Mouse (Mus musculus): ENCODE measurements around the gene Pqbp1.

GRCm38 (mm10) chrX:7878495-7878894 lies 20.6 kb downstream of the Pqbp1 start:
- TF ChIP-seq ZNF384 (IDR thresholded peaks at IDR 0.05; ENCODE audit: low read depth, low read length) (no peak), MAFK (IDR thresholded peaks at IDR 0.05; ENCODE audit: insufficient read depth, low read depth, low read length) (no peak), ZC3H11A (IDR thresholded peaks at IDR 0.05; ENCODE audit: borderline replicate concordance, low read depth, low read length) (no peak), HCFC1 (IDR thresholded peaks at IDR 0.05; ENCODE audit: borderline replicate concordance, insufficient read depth, low read length) (no peak)
